Mouse (Mus musculus) gastrocnemius, postnatal 14 days (tissue): ENCODE data around the gene Pitpnb. TPM values are rescaled to one million over a fixed set of nuclear protein-coding genes. Genes with fewer than 3 reads are reported as not detected.

Source experiments
- DNase-seq: peaks from one replicate; pipeline ENCODE4 v3.0.0; 2021; ENCODE audit warnings: mixed read lengths
- intact Hi-C: fragments of 180-260 bp; cut with DNase I; formaldehyde crosslinking; loops from one replicate; pipeline ENCODE4 v1.15.1; 2025; ENCODE audit warnings: low total_unique reads
- total RNA-seq, 2 experiments: library from RNA; stranded (reverse); gene quantifications; 2 replicates each; pipeline ENCODE4 v1.2.3; 2021

The Pitpnb gene
- total RNA-seq, 2 experiments from 2014 or later = 23.4 to 26.2 TPM

DNA sequence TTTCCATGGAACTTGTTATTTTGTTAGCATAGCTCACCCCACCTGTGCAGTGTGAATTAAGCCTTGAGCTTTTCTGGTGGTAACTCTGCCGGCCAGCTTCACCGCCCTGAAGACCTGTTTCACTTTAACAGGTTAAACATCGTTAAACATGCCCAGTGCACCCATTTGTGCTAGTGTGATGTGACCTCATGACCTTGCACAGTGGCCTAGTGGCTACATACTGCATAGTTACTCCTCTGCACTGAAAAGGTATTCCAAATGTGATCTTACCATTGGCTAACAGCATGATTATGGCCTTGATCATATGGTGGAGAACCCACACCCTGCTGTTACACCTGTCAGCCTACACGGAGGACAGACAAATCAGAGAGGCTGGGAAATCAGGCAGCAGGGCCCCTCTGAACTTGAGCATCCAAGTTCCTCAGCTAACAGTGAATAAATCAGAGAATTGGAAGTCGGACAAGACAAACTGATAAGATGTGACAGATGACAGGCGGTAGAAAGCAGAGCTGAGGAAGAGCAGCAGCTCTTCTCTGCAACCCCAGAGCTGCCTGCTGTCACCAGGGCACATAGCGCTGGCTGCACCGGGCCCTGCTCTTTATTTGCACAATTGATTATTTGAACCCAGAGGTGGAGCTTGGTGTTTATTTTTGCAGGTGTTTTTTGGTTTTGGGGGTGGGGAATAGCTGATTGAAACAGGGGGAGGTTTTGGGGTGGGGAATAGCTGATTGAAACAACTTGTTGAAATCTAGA, 5.6 kb downstream of the Pitpnb start:
- intact Hi-C loops = no loop called here
- no peak for DNase-seq

DNA sequence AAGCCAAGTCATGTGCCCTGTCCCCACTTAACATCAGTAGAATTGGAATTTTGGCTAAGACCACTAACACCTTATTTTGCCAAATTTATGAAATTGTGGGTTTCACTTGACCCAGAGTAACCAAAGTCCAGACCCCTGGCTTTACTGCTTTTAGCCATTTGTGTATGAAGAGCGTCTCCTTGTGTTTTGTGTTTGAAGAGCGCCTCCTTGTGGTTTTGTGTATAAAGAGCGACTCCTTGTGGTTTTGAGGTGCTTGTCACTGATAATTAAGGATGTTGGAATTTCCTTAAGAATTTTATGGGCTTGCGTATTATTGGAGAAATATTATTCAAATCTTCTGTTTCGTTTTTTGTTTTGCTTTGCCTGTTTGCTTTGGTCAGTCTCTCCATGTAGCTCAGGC, 11.0 kb downstream of the Pitpnb start:
- intact Hi-C loops = loop anchor here (2.0 kb wide), 1 partner anchor 69 kb away; no protein-coding TSS in a partner anchor
- DNase-seq = no peak

DNA sequence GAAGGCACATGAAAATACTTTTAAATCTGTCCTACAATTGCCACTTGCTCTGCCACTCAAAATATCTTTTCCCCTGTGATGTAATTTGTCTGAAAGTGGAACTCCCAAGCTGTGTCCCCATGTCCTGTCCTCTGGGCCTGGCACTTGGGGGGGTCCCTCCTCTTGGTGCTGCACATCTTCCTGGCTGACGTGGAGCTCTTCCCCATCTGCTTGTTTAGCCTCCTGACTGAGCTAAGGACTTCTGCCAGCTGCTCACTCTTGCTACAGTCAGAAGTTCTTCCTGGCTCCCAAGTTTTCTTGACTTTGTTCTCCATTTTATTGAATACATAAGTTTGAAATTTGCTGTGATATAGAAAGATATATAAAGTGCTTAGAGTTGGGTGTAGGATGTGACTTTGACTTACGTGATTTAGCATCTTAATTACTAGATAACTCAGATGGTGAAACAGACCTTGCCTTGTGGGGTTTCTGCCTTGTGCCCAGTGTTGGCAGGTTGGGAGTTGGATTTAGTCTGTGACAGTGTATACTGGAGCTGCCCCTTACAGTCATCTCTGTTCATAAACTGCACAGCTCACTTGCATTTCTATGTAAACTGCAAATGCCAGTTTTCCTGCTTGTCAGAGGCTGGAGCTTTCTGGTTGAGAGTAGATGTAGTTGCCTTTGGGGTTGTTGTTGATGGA, 14.3 kb downstream of the Pitpnb start:
- no peak for DNase-seq
- intact Hi-C loops = no loop called here

DNA sequence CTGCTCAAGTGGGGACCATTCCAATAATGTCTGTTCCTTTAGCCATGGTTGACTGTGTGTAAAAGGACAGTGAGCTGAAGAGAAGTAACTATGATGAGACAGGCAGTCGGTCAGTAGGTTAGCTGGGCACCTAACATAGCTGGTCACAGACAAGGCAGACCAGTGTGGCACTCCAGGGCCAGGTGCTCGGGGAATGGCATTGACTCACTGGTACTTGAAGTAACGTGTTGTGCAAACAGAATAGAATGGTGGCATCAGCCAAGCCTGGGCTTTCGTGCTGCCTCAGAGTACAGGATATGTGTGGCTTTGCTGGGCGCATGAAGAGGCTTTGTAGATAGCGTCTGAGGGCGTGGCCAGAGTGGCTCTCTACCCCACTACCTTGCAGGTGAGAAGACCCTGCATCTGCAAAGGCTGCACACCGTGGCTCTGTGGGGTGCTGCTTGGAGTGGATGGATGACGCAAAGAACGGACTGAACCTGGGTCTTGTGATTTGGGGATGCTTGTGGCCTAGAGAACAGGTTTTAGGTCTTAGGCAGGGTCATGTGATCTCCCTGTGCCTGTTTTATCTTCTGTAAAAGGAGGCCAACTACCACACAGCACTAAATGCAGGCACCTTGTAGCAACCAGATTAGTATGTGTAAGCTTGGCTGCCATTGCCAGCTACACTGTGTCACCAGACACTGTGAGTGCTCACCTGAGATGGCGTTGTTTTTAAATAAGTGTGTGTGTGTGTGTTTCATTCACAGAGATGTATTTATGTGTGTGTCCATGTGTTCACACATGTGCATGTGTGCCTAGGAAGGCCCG, 26.5 kb downstream of the Pitpnb start:
- intact Hi-C loops = no loop called here
- no peak for DNase-seq

DNA sequence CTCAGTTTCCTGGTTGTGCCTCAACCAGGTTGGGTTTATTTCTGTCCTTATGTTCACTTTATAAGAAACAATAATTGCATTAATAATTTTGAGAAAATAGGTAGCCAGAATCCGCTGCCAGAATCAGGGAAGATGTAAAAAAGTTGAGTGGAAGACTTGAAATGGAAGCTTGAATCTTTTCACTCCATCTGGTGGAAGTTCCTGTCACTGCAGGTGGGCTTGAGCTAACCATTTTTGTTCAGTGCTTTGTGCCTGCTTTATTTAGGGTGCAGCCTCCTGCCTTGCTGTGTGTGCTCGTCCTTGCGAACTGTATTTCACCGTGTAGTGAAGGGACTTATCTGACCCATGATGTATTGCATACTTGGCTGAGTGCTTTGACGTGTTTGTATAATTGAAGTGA, 30.0 kb downstream of the Pitpnb start:
- intact Hi-C loops = no loop called here
- no peak for DNase-seq

DNA sequence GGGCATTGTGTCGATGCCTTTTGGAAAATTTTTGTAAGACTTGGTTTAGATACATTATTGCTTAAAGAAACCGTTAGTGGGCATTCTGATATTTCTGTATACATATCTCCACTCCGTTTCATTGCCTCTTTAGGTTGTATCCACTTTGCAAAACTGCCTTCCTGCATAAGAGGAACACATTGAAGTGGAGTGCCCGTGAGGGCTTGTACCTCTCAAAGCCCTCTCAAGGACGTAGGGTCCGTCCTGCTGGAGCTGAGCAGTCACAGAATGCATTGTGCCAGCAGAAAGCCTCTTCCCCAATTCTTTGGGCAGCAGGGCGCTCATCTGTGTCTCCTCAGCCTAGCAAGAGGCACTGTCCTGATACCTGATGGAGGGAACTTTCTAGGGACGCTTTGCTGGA, 30.5 kb downstream of the Pitpnb start:
- no peak for DNase-seq
- intact Hi-C loops = no loop called here

DNA sequence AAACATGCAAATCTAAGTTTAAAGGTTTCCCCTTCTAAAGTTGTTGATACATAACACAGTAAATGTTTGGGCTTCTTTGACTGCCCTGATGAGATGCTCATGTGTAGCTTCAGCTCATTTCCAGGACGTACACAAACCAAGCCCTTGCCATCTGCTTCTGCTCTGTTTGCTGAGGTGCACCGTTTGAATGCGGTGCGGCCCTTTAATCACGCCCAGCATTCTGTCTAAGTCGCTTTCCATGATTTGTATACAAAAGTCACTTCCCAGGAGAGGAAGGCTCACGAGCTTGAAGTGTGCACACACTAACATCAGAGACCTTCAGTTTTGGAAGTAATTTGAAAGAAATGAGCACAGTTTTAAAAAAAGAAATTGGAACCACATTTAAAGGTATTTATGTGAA, 31.3 kb downstream of the Pitpnb start:
- intact Hi-C loops = no loop called here
- DNase-seq = no peak

DNA sequence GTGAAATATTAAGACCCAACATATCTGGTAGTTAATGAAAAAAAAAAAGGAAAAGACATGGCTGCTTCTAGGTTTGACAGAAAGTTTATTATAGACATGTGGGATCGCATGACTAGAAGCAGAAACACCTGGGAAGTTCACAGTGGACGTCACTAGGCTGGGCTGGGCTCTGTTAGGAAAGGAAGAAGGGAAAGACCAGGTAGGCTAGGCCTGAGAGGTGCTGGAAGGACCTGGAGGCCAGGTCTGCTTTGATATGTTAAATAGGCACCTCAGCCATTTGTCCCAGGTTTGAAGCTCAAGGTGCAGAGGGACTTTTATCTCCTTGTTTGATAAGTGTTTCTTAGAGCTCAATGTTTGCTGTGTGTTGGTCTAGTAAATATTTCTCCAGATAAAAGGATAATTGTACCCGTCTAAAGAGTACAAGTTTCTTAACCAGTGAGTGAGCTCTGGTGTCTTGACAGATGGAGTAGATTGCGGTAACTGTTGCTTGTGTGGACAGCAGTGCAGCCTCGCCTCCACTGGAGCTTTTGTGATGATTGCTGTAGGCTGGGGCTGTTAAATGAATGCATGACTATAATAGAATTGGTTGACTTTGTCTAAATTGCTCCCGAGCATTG, 33.0 kb downstream of the Pitpnb start:
- DNase-seq = no peak
- intact Hi-C loops = no loop called here

DNA sequence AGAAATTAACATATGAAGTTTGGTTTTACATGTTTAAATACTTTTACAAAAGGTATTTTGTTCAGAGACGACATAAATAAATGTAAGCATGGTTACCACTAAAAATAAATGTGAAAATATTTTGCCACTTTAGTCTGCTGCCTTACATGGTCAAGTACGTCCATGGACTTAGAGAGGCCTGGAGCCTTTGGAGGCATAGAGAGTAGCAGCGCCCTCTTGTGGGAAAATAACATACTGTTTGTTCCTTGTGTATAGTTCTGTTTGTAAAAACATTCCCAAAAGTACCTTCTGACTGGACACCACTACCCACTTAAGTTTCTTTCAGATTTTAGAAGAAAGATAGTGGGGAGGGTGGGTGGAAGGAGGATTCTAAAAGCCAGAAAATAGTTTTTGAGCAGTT, 34.0 kb downstream of the Pitpnb start:
- intact Hi-C loops = no loop called here
- peak; percentile 24 for DNase-seq

DNA sequence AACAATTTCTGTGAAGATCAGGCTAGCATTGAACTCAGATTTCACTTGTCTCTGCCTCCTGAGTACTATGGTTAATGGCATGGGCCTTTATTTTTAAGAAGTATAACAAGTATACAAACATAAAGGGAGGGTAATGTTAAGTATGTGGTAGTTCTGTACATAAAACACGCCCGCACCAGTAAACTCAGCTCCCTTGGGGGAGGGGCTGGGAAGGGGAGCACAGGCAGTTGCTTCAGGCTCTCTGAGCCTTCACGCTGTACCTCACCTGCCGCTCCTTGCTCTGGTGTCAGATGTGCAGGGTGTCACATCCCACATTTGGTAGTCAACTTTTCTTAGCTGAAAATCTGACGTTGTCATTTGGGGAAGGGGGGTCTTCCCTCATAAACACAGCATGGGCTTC, 35.6 kb downstream of the Pitpnb start:
- intact Hi-C loops = no loop called here
- DNase-seq = no peak

DNA sequence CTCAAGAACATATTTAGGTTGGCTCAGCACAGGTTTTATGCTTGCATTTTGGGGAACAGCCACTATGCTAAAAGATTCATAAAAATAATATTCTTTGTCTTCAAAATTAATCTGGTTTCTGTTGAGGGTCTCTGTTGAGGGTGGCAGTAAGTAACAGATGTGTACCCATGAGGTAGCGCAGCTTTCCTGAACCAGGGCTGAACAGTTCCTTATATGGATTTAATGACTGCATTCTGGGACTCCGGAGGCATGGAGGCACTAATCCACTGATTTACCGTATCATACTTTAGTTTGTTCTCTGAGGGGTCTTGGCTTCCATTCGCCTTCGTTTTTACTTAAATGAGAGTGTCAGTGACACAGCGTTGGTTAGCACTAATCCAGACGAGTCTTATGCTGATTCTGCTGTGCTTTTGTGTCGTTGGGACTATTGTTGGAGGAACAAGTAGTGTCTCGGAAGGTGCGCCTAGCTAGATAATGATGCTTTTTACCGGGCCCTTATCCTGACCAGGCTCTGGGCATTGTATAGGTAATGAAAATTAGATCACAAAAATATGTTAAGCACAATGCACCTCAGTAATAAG, 37.5 kb downstream of the Pitpnb start:
- intact Hi-C loops = no loop called here
- no peak for DNase-seq

DNA sequence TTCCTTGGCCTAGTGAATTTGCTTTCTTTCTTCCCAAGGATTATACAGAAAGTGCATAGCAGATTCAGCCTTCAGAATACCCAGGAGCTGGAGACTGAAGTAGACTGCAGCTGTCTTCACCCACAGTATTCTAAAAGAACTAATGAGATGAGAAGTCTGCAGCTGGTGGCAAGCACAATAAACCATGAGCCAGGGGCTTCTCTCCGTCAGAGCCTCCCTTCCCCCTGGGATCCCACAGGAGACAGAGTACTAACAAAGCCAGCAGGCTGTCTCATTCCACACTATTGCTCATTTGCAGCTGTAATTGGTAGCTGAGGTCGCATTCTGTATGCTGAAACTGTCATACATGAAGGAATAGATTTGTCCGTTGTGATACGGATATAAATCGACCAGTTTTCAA, 38.0 kb downstream of the Pitpnb start:
- no peak for DNase-seq
- intact Hi-C loops = no loop called here

DNA sequence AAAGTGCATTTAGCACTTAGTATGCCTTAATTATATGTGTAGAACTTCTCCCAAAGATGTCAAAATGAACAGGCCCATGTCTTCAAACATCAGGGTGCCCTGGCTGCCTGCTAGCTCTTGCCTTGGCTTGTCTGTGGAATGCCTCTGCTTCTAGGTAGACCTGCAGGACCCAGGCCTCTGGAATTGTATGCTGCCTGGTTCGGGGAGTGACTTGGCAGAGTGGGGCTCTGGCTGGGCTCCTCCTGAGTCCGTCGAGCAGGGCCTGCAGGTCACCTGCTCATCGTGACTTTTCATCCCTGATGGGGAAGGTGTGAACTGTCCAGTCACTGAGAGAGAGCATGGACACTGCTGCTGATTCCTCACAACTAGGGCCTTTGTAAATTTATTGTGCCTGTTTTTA, 45.1 kb downstream of the Pitpnb start:
- no peak for DNase-seq

DNA sequence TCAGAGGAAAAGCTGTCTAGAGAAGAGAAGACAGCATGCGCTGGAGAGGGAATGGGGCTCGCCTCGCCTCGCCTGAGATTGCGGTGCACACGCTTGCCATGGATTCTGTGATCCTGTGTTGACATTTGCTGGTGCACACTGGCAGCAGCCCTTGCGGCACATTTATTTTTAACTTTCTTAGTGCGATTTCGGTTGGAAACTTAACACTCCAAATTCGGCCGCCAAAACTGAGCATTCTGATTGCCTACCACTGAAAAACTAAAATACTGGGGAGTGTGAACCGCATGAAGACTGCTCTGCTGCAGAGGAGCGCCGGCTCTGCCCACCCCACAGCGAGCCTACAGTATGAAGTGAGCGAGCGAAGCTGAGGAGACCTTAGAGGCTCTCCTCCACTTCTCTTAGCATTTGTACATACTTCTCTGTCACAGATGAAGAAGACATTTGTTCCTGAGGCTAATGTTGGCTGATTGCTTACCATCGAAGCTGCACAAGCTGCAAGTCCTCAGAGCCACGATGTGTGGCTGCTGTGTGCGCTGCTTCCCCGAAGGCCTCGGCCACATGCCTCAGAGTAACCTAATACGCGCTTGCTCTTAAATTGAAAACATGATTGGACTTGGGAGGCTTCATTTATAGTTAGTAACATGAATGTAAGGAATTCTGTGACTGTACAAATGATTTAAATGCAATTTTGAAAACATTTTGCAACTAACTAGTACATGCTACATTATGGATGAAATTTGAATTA, 45.9 kb downstream of the Pitpnb start:
- DNase-seq = no peak
- intact Hi-C loops = no loop called here

More for the DNA sequence above, 45.1 kb downstream of the Pitpnb start:
- intact Hi-C loops = no loop called here

DNA sequence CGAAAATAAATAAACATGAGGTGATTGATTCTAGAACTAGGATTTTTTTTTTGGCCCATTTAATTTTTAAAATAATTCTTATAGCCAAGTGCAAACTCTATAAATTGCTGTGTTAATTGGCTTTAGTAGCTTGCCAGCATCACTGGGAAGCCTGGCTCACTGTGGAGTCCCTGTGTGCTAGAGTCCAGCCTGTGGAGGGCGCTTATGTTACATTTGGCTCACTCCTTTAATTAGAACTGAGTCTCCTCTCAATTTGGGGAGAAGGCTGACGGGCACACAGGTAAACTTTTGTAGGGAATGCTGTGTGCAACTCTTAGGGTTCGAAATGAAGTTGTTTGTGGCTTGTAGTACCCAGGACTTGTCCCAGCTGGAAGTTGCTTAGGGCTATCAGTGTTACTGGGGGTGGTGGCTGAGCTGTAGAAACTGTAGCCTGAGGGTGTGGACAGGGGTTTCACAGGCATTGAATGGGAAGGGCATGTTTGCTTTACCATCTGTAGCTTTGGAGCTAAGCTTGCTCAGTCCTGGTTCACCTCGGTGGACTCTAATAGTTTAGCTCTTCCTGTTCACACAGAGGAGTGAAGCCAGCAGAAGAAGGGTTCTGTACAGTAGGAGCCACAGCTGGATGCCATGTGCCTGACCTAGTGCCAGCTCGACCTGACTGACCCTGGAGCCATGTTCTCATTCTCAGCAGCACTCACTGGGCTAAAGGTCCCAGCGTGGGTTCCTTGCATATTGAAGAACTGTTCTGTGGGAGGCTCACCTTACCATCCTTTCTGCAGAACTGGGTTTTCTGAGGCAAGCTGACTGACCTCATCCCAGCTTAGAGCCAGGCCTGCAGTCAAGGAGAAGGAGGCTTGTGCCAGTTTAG, 47.8 kb downstream of the Pitpnb start:
- intact Hi-C loops = no loop called here
- no peak for DNase-seq

DNA sequence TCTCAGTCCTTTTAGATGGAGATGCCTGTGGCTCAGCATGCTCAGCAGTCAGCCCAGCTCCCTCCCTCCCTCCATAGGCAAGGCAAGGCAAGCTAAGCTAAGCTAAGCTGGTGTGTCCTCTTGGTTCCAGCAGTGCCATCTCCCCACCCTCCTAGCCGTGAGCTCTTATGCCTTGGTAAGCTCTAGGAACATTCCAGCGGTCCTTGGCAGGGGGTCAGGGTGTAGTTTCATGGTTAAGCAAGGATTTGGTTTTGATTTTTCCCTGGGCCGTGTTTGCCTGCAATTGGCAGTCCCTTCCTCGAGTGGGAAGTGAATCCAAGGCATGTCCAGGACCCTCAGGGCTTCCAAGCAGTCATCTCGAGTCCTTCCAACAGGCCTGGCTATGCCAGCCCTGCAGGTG, 52.8 kb downstream of the Pitpnb start:
- DNase-seq = no peak
- intact Hi-C loops = no loop called here

DNA sequence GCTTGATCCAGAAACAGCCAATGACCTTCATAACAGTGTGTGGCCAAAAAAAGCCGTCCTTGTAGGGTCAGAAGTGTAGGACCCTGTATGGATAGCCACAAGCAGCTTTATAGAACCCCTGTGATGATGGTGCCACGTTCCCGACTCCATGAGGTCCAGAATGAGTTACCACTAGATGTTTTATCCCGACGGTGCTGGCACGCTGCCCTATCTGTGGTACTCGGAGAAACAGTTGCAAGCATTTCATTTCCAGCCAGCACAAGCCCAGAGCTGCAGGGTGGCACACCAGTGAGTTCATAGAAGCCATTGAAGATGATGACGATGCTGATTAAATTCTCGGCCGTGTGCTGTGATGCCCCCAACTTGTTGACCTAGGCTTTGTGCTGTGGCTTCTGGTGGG, 60.3 kb downstream of the Pitpnb start:
- DNase-seq = no peak

DNA sequence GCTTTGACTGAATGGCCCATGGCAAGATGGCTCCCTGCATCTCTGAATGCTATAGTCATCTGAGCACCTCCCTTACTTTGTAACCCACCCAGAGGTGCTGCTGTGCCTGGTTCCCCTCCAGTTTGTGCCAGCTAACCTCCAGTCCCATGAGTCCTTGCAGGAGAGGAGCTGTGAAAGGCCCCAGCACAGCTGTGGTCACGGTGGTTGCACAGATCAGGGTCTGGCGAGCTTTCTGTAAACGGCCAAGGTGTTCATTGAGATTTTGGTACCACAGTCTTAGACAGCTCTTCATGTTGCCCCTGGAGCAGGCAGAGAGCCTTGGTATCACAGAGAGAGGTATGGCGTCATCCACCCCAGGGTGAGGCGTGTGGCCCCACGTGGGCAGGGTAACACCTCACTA, 60.9 kb downstream of the Pitpnb start:
- no peak for DNase-seq
- intact Hi-C loops = no loop called here

More for the DNA sequence above, 60.3 kb downstream of the Pitpnb start:
- intact Hi-C loops = no loop called here
